Mouse (Mus musculus) cerebellum, postnatal 10 days (tissue): ENCODE measurements around the gene Zfp366.

Source experiments
- DNase-seq, 2 experiments: peaks; one replicate each; pipeline ENCODE4 v3.0.0; 2021; ENCODE audit warnings: mixed read lengths in 2 of 2

Gene Zfp366

DNA sequence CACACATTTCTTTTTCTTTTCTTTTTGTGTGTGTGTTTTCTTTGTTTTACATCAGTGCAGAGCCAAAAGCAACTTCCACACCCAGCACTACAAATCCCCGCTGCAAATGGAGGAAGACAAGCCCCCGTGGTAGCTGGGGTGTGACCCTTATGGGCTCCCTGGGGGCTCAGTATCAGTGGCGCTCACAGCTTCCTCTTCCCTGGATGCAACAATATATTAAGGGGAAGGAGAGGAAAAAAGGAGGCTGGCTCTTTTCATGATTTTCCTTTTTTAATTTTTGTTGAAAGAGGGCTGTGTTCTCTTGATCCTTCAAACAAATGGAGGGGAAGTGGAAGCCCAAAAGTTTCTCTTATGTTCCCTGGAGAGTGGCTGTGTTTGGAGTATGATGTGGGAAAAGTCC lies 70.2 kb downstream of the Zfp366 start:
- DNase-seq, result no peak

DNA sequence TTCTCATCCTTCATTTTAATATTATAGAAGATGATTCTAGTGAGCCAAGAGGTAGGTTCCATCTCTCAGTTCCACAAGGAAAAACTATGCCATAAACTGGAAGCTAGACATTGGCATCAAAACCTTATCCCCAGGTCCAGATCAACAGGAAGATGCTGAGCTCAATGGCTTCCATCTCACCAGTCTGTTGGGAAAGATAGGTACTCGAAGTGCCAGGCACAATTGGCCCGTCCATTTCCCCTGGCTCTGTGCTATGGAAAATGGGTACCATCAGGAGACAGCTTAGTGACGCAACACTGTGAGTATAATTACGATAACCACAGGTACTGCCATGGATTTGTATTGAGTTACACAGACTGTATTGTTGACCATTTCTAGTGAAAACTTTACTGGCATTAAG lies 72.3 kb downstream of the Zfp366 start:
- peak in 1 of 2 experiments; percentile 44 for DNase-seq

DNA sequence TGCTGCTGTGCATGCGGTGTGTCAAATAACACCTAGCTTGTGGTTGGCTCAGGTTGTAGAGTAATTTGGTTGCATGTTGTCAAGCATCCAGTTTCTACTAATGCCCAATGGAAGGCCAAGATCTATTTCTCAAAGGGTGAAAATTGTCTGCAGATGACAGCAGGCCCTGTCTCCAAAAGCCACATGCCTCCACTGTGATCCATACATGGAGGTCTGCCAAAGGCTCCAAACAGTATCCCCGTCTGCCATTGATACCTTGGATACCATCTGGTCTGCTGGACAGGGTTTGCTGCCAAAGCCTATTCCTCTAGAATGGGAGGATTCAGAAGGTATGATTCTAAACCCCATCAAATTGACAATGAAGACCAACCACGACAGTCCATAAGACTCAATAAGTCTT lies 74.1 kb downstream of the Zfp366 start:
- DNase-seq, result peak; percentile 92

DNA sequence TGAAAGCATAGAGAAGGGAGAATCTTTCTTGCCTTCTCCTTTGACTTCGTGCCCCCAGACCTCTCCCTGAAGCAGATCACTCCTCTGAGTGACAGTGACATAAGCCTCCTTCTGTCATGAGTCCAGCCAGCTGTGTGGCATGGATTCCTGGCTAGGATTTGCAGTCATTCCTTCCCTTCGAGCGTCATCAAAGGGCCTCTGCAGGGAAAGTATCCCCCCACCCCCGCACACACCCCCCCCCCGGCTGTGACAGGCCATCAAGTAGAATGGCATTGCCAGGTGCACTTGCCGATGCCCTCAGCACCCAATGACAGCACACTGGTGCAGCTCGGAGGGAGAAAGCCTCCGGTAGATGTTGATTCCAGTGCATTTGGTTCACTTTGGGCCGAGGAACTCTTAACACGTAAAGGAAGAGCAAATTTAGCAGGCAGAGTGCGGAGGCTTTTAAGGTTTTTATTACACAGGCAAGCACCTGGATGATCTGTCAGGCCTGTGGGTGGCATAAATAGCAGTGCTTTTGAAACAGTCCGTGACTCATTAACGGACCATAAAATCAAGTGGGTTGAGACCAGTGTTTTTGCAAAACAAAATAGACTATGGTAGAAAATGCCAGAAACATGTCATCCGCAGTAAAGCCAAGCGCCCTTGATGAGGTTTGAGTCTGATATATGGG lies 75.0 kb downstream of the Zfp366 start:
- DNase-seq, result peak; percentile 21 to 33

- no peak for DNase-seq
These were observed 77.8 kb downstream of the Zfp366 start for GRCm38 (mm10) chr13:99262406-99262805.

DNA sequence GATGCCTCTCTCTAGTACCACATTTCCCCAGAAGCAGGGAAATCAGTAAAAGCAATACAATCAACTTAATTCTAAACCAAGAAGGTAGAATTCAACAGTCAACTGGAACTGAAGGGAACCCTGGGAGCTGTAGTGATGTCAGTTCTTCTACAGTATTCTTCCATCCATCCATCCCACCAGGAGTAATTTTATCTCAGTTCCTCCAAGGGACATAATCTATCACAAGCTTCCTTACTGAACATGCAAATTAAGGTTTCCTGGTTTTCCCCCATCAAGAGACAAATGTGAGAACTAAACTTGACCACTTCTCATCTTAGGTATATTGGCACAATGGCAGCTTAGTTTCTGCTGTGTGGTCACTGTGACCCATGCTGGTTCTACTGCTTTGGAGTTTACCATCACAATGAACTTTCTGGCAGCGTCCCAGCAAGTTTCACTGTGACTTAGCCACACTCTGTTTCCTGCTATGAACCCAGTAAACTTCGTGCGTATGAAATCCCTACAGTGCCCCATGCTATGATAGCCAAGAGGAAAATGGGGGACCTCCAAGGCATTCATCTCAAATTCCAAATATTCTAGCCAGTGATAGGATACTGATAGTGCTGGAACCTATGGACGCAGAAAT lies 78.6 kb downstream of the Zfp366 start:
- DNase-seq, result no peak

- DNase-seq, result no peak
These were observed 79.9 kb downstream of the Zfp366 start for GRCm38 (mm10) chr13:99264483-99264882.

DNA sequence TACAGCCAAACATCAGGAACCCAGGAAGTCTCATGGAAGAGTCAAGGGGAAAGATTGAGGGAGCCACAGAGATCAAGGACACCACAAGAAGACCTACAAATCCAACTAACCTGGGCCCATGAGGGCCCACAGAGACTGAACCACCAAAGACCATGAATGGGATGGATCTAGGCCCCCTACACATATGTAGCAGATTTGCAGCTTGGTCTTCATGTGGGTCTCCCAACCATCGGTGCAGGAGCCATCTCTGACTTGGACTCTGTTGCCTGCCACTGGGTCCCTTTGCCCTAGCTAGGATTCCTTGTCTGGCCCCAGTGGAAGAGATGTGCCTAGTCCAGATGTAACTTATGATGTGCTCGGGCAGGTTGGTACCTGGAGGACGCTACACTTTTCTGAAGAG lies 87.4 kb downstream of the Zfp366 start:
- DNase-seq, result no peak

GRCm38 (mm10) chr13:99277521-99277920 lies 92.9 kb downstream of the Zfp366 start:
- DNase-seq, result no peak

DNA sequence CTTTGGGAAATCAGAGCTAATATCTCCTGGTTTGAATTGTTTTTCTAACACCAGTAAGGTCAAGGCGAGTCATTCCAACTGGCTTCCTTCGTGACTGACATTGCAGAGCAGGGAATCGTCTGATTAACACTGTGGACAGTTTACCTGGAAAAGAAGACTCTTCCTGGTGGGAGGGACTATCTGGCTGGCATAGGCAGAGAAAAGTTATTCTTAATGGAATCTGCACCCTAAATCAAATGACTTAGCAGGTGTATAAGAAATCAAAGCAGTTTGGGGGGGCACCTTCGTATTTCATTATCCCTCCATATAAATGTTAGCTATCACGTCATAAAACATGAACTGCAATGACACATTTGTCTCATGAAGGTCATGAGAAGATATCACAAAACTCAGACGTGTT lies 93.9 kb downstream of the Zfp366 start:
- no peak for DNase-seq

DNA sequence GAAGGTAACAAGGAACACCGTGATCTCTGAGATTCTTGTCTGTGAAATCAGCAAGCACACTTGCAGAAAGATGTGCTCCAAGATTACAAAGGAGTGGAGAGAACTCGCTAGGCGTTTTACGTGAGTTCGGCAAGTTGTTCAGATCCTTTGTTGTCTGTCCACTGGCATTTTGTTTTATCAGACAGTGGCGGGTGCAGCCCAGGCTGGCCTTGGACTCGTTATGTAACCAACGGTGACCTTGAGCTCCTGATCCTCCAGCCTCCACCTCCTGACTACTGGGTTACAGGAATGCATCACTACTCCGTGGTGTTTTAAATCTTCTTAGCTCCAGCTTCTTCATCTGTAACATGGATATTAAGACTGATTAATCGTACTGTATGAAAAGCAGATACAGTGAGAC lies 94.7 kb downstream of the Zfp366 start:
- no peak for DNase-seq

GRCm38 (mm10) chr13:99282961-99283360 lies 98.3 kb downstream of the Zfp366 start:
- DNase-seq, result peak; percentile 40 to 47

DNA sequence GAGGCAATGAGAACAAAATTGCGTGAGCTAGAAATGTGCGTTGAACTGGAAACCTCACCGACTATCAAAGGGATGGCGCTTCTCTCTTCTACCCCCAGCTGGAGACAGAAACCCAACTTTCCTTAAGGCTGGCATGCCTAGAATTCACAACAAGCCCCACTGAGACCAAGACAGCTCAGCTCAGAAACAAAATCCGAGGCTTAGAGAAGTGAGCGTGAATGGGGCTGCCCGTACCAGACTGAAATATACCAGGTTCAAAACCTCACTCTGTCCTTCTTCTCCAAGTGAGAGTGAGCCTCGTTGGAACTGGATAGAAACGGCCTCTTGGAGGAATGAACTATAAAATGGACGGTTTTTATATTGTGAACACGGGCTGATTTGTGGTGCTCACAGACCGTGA lies 99.3 kb downstream of the Zfp366 start:
- peak in 1 of 2 experiments; percentile 29 for DNase-seq

DNA sequence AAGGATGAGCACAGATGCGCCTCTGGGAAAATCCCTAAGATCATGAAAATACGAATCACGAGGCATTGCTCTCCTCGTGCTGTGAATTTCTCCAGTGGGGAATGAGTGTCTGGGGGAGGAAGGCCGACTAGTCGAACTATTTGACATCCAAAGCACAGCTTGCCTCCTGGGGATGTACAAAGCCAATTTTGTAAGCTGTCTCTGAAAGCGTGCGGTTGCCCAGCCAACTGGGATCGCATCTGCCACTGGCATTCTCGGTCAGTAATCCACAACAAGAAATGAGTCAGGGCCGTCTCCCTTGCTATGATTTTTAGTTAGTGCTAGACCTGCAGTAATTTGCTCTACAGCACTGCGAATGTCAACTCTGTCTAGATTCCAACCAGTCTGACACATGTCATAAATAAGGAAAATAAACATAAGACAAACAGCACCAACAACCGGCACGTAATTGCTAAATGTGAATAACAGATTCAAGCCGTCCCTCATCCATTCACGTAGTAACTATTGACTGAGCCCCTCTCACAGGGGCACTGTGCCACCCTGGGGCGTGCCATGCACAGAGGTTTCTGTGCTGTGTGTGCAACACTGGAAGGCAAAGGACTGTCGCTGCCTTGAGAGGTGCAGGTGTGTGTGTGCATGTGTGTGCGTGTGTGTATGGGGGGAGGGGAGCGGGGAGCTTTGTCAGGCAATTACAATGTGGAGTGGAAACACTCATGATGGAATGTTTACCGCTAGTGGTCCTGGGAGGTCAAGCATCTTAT lies 100.0 kb downstream of the Zfp366 start:
- DNase-seq, result peak; percentile 79 to 83

GRCm38 (mm10) chr13:99285241-99285640 lies 100.6 kb downstream of the Zfp366 start:
- peak in 1 of 2 experiments; percentile 20 for DNase-seq

DNA sequence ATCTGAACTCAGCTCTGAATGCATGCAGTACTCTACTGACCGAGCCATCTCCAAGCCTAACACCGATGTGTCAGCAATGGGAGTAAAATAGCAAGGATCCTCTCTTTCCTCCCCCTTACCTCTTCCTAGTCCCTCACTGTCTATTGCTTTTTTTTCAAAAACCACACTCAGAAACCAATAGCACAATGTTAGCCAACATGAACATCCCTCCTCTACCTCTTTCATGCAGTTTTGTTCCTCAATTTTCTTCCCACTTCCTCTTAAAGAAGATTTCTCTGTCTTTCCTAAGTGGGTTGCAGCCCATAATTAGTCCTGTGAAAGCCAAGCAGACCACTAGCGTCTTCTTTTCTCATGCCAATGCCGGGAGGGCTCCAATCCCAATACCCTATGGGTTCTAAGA lies 102.6 kb downstream of the Zfp366 start:
- no peak for DNase-seq

DNA sequence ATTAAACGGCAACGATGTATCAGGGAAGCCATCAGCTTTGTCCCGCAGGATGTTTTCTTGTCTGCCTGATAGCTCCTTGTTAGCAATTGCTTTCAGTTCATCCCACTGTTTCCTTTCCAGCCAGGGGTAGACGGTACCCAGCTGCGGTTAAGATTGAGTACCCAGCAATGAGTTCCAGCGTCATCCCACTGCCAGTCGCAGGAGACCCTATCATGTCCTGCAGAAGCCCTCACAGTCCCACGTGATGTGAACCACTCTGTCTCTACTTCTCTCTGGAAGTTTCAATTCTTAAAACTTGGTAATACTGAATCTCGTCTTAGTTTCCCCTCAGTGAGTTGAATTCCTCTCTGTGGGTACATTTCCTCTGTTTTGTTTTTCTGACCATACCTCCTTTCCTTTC lies 103.2 kb downstream of the Zfp366 start:
- no peak for DNase-seq

GRCm38 (mm10) chr13:99290766-99291165 lies 106.1 kb downstream of the Zfp366 start:
- DNase-seq, result no peak

- no peak for DNase-seq
These were observed 109.6 kb downstream of the Zfp366 start for GRCm38 (mm10) chr13:99294176-99294575.

DNA sequence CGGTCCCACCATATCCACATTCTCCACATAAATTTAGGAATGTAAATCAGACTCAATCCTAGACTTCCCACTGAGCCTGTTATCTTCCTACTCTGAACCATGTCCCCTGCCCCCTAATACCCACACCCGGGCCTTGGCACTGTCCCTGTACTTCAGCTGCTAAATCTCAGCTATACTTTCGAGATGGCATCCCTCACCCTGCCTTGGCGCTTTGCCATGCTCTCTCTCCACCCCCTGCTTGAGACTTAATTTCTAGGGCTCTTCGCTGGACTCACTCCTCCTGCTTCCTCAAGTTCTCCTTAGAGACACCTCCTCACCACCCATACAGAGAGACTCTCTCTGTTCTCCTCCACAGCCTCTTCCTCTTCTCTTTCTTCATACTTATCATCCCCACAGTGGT lies 115.3 kb downstream of the Zfp366 start:
- DNase-seq, result peak; percentile 39 to 53
